Mouse (Mus musculus): ENCODE results near the gene Tacr1.

- TF ChIP-seq CTCF (IDR thresholded peaks at IDR 0.05; ENCODE audit: low read depth, low read length) (no peak), POLR2A (IDR thresholded peaks at IDR 0.05; ENCODE audit: borderline replicate concordance, low read depth, low read length) (no peak)
These were observed 206.6 kb downstream of the Tacr1 start for GRCm38 (mm10) chr6:82608756-82609155.

All from bone marrow macrophage, adult 2 months (primary cell).